Mouse (Mus musculus) liver, postnatal 0 days (tissue): ENCODE measurements around the gene Cox8a. TPM values are rescaled to one million over a fixed set of nuclear protein-coding genes. Genes with fewer than 3 reads are reported as not detected.

Experiments used
- ATAC-seq: fragments of 200-750 bp; cut with Nextera tagmentation; 2 replicates; pipeline ENCODE4 v1.8.0; 2017; ENCODE audit warnings: mild to moderate bottlenecking, moderate library complexity
- DNase-seq: peaks from one replicate; pipeline ENCODE4 v3.0.0-alpha.2; 2016
- H3K27ac ChIP-seq: fragments of 300-500 bp; sonication (generic); 2 replicates; pipeline ENCODE4 v1.5.1; 2014; ENCODE audit warnings: antibody characterized with exemption, moderate library complexity, mild to moderate bottlenecking, low read depth
- H3K27me3 ChIP-seq: fragments of 300-500 bp; sonication (generic); 2 replicates; pipeline ENCODE4 v1.6.1; 2014; ENCODE audit warnings: low read length, control low read depth, mixed read lengths; ENCODE audit not compliant: insufficient read depth
- H3K36me3 ChIP-seq: fragments of 300-500 bp; sonication (generic); replicated peaks from 2 replicates; pipeline ENCODE4 v1.6.1; 2014; ENCODE audit warnings: mild to moderate bottlenecking, control low read depth, low read length, moderate library complexity, mixed read lengths; ENCODE audit not compliant: insufficient read depth
- H3K4me1 ChIP-seq: fragments of 300-500 bp; sonication (generic); 2 replicates; pipeline ENCODE4 v1.6.1; 2014; ENCODE audit warnings: antibody characterized with exemption, mild to moderate bottlenecking, control low read depth; ENCODE audit not compliant: insufficient read depth
- H3K4me2 ChIP-seq: fragments of 300-500 bp; sonication (generic); 2 replicates; pipeline ENCODE4 v1.6.1; 2014; ENCODE audit warnings: low read depth, mild to moderate bottlenecking, low read length, moderate library complexity, mixed read lengths
- H3K4me3 ChIP-seq: fragments of 300-500 bp; sonication (generic); 2 replicates; pipeline ENCODE4 v1.5.1; 2014; ENCODE audit warnings: low read depth, low read length
- H3K9ac ChIP-seq: fragments of 300-500 bp; sonication (generic); replicated peaks from 2 replicates; pipeline ENCODE4 v1.6.1; 2014; ENCODE audit warnings: mild to moderate bottlenecking, moderate library complexity
- H3K9me3 ChIP-seq: fragments of 300-500 bp; sonication (generic); 2 replicates; pipeline ENCODE4 v1.6.1; 2016; ENCODE audit warnings: mild to moderate bottlenecking, control low read depth, low read length, mixed read lengths
- CTCF ChIP-seq: sonication (generic); IDR thresholded peaks from 2 replicates; pipeline ENCODE4 v1.5.1; 2016; ENCODE audit warnings: antibody characterized with exemption, low read depth
- EP300 ChIP-seq: IDR thresholded peaks from 2 replicates; pipeline ENCODE4 v1.6.1; 2016; ENCODE audit warnings: antibody characterized with exemption, low read depth, mild to moderate bottlenecking
- WGBS: fragments of 180-500 bp; shearing (Covaris S2); extraction: QIAGEN DNeasy Blood & Tissue Kit; methylation state at CpG from one replicate; pipeline ENCODE4 v1.1.7; 2014; ENCODE audit not compliant: insufficient replicate concordance; 5-methylcytosine and 5-hydroxymethylcytosine counted together
- polyA plus RNA-seq: library from polyadenylated mRNA; unstranded; fragments of >200 nt; fragmentation: Nextera tagmentation; extraction: Ambion mirVana; gene quantifications from 2 replicates; pipeline ENCODE4 v1.2.1, GENCODE M21; 2015

Cox8a gene
- polyA plus RNA-seq, 1 experiment from 2014 or later: 1,195 TPM

DNA sequence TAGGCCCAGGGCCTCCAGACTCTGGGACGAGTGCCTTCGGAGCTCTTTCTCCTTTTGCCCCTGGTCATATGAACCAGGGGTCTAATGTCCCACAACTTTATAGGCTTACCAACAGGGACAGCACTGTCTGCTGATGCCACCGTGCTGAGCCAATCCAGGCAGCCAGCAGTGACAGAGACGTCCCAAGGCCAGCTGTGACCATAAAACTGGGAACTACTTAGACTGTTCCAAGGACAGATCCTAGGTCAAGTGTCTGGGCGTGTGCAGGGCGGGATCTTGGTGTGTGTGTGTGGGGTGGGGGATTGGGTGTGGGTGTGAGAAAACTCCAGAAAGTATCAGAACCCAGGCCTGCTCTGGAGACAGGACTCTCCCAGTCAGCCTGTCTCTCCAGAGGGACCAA lies 46.5 kb downstream of the Cox8a start:
- 78% methylated on average over 6 of the region's 6 CpGs for WGBS
- H3K4me2 ChIP-seq: no peak overlapping the region
- ATAC-seq (no peak), DNase-seq (no peak)
- no peaks in the 10 kb centered on the region for H3K9me3 ChIP-seq
- no peak overlapping the region for H3K9ac ChIP-seq
- TF ChIP-seq EP300: no peak
- TF ChIP-seq CTCF: no peak
- H3K36me3 ChIP-seq: no peaks in the 10 kb centered on the region
- no peaks in the 10 kb centered on the region for H3K4me1 ChIP-seq
- no peak overlapping the region for H3K27ac ChIP-seq
- no peak overlapping the region for H3K4me3 ChIP-seq
- peaks cover 20% of the 10 kb centered on the region for H3K27me3 ChIP-seq

DNA sequence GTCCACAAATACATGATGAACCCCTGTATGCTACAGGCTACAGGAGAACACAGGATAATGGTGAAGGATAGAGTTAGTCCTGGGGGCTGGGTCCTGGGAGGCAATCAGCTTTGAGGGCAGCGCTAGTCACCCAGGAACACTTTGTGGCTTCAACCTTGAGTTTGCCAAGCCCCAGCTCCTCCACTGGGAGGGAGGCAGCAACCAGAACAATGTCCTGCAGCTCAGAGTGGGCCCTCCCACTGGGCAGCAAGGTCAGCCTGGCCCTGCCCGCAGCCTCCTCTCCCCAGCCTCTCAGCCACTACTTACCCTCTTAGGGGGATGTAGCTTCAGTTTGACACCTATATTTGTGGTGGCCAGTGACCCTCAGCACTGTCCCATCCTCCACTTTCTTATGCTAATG lies 49.0 kb downstream of the Cox8a start:
- Histone ChIP-seq H3K27ac (no peak overlapping the region), H3K27me3 (peaks cover 42% of the 10 kb centered on the region), H3K9ac (no peak overlapping the region), H3K4me3 (no peak overlapping the region), H3K4me1 (peaks cover 9% of the 10 kb centered on the region; the same call in 1 of the 2 replicates), H3K36me3 (no peaks in the 10 kb centered on the region), H3K4me2 (no peak overlapping the region), H3K9me3 (no peaks in the 10 kb centered on the region)
- DNase-seq: no peak
- 68% methylated on average over 2 of the region's 2 CpGs for WGBS
- TF ChIP-seq EP300: no peak
- ATAC-seq: no peak

DNA sequence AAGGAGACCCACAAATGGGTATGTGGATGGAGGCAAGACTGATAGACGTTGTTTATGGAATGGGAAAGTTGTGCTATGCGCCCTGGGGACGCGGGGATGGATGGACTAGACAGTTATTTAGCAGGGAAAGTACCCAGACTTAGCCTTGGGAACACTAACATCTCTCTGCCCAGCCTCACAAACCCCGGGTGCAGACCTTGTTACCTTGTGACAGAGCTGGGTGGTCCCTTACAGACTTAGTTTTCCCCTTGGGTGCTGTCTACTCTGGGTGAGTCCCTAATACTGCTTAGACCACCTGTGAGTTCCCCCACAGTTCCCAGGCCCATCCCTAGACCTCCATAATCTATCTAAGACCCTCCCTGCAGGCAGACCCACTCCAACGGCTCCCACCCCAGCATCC lies 50.6 kb downstream of the Cox8a start:
- ATAC-seq: no peak
- Histone ChIP-seq H3K9ac (no peak overlapping the region), H3K9me3 (no peaks in the 10 kb centered on the region), H3K27me3 (peaks cover 49% of the 10 kb centered on the region), H3K27ac (no peak overlapping the region), H3K36me3 (no peaks in the 10 kb centered on the region), H3K4me1 (peaks cover 9% of the 10 kb centered on the region; the same call in 1 of the 2 replicates), H3K4me3 (no peak overlapping the region), H3K4me2 (no peak overlapping the region)
- DNase-seq: no peak
- 17% methylated on average over 6 of the region's 6 CpGs for WGBS
- no peak for TF ChIP-seq EP300
- TF ChIP-seq CTCF: no peak

DNA sequence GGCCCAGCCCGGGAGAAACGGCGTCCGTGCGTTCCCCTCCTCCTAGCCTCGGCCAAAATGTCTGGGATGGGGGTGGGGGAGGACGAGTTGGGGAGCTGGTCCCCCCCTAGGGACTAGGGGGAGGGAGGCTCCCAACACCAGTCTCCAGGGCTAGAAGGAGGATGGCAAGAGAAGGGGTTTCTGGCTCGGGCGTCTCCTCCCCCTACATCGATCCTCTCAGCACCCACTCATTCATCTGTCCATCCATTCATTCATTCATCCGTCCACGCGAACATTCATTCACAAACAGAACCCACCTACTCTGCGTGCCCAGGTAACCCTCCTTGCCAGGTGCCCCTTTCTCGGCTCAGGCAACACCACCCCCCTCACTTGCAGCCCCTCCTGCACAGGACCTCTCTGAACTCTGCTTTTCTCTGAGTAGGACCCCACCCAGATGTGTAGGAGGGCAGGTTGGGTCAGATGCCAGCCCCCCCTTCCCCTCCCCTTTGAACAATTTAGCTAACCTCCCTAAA lies 51.2 kb downstream of the Cox8a start:
- H3K27me3 ChIP-seq: peaks cover 49% of the 10 kb centered on the region
- peak overlapping the region; percentile 53 for H3K4me3 ChIP-seq
- 6% methylated on average over 10 of the region's 15 CpGs for WGBS
- H3K9ac ChIP-seq: no peak overlapping the region
- no peak for DNase-seq
- peaks cover 9% of the 10 kb centered on the region; the same call in 1 of the 2 replicates for H3K4me1 ChIP-seq
- no peak for ATAC-seq
- no peaks in the 10 kb centered on the region for H3K9me3 ChIP-seq
- H3K27ac ChIP-seq: no peak overlapping the region
- no peaks in the 10 kb centered on the region for H3K36me3 ChIP-seq
- TF ChIP-seq EP300 (no peak), CTCF (no peak)
- peak overlapping the region; percentile 79 for H3K4me2 ChIP-seq

DNA sequence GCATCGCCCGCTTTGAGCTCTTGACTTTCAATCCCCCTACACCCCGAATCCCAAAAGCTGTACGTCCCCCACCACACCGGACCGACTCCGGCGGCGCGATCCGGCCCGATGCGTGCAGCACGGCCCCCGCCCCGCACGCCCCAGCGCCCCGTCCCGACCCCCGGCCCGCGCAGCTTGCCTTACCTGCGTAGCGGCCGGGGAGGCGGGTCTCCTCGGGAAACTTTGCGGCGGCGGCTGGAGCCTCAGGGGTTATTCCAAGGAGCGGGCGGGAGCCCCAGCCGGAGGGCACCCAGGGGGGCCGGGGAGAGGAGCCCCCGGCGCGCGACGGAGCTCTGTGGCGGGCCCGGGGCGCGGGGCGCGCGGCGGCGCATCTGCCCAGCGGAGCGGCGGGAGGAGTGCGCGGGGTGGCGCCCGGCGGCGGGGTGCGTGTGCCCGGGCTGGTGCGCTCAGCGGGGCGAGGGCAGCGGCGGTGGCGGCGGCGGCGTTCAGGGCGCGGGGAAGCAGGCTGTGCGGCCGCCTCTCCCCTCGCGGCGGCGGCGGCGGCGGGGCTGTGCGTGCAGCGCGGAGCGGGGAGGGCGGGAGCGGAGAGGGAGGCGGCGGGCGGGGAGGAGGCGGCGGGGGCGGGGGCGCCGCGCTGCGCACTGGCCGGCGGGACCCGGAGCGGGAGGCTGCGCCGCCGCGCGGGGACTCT lies 51.8 kb downstream of the Cox8a start:
- no peaks in the 10 kb centered on the region for H3K36me3 ChIP-seq
- H3K4me2 ChIP-seq: peak overlapping the region; percentile 79
- DNase-seq (no peak), ATAC-seq (0 out of 2 replicates have a peak, but pooled peaks have one; percentile 13)
- H3K9ac ChIP-seq: no peak overlapping the region; the same call in none of the 2 replicates
- H3K4me3 ChIP-seq: peak overlapping the region; percentile 53
- H3K4me1 ChIP-seq: peaks cover 9% of the 10 kb centered on the region; the same call in 1 of the 2 replicates
- 1% methylated on average over 27 of the region's 105 CpGs for WGBS
- H3K27ac ChIP-seq: no peak overlapping the region
- TF ChIP-seq CTCF (no peak), EP300 (no peak)
- no peaks in the 10 kb centered on the region for H3K9me3 ChIP-seq
- peaks cover 49% of the 10 kb centered on the region for H3K27me3 ChIP-seq

Other genes starting within 250 kb of the Cox8a start
- 48.3 and 57.2 TPM in 2 replicates for gene Ppp1r14b, start 242.6 kb downstream of the Cox8a start, polyA plus RNA-seq
- gene Plcb3, start 241.1 kb downstream of the Cox8a start, polyA plus RNA-seq: 3.5 and 3.6 TPM in 2 replicates
- 78.5 and 79.0 TPM in 2 replicates for gene Fkbp2, start 237.1 kb downstream of the Cox8a start, polyA plus RNA-seq
- gene Vegfb, start 230.0 kb downstream of the Cox8a start, polyA plus RNA-seq: 11.9 and 13.7 TPM in 2 replicates
- gene Dnajc4, start 225.0 kb downstream of the Cox8a start, polyA plus RNA-seq: 10.9 and 11.2 TPM in 2 replicates
- gene Nudt22, start 221.5 kb downstream of the Cox8a start, polyA plus RNA-seq: 11.6 and 14.5 TPM in 2 replicates
- 2.9 and 4.1 TPM in 2 replicates for gene Trpt1, start 221.5 kb downstream of the Cox8a start, polyA plus RNA-seq
- 60.5 and 70.2 TPM in 2 replicates for gene Fermt3, start 198.1 kb downstream of the Cox8a start, polyA plus RNA-seq
- 47.2 and 51.4 TPM in 2 replicates for gene Stip1, start 177.6 kb downstream of the Cox8a start, polyA plus RNA-seq
- gene Macrod1, start 160.8 kb downstream of the Cox8a start, polyA plus RNA-seq: 11.7 and 14.9 TPM in 2 replicates
- gene Flrt1, start 111.9 kb downstream of the Cox8a start, polyA plus RNA-seq: 0.12 and 0.21 TPM in 2 replicates
- gene Otub1, start 11.3 kb downstream of the Cox8a start, polyA plus RNA-seq: 55.0 and 57.9 TPM in 2 replicates
- 14.7 and 16.5 TPM in 2 replicates for gene Naa40, start 23.6 kb upstream of the Cox8a start, polyA plus RNA-seq
- 0.62 and 0.67 TPM in 2 replicates for gene Rcor2, start 49.7 kb upstream of the Cox8a start, polyA plus RNA-seq
- gene Mark2, start 124.2 kb upstream of the Cox8a start, polyA plus RNA-seq: 11.9 and 12.5 TPM in 2 replicates
- 2.2 and 3.6 TPM in 2 replicates for gene Spindoc, start 165.4 kb upstream of the Cox8a start, polyA plus RNA-seq
- gene 2700081O15Rik, start 200.0 kb upstream of the Cox8a start, polyA plus RNA-seq: 0.58 and 0.75 TPM in 2 replicates